Mouse (Mus musculus) testis, adult 2 months (tissue): ENCODE measurements around the gene Trcg1. TPM values are rescaled to one million over a fixed set of nuclear protein-coding genes. Genes with fewer than 3 reads are reported as not detected.

Source experiments
- H3K27ac ChIP-seq: fragments of 200-500 bp; 2 replicates; pipeline ENCODE4 v1.5.1; 2012; ENCODE audit warnings: low read depth, low read length; ENCODE audit not compliant: control insufficient read depth, insufficient read depth
- H3K27me3 ChIP-seq: fragments of 200-500 bp; 2 replicates; pipeline ENCODE4 v1.6.1; 2012; ENCODE audit warnings: mild to moderate bottlenecking, low read length, moderate library complexity; ENCODE audit not compliant: control insufficient read depth, insufficient read depth
- H3K36me3 ChIP-seq: fragments of 200-500 bp; 2 replicates; pipeline ENCODE4 v1.6.1; 2012; ENCODE audit warnings: mild to moderate bottlenecking, low read length; ENCODE audit not compliant: control insufficient read depth, insufficient read depth
- H3K4me1 ChIP-seq: fragments of 200-500 bp; 2 replicates; pipeline ENCODE4 v1.6.1; 2012; ENCODE audit warnings: low read length; ENCODE audit not compliant: control insufficient read depth, insufficient read depth
- H3K4me3 ChIP-seq: fragments of 200-500 bp; 2 replicates; pipeline ENCODE4 v1.5.1; 2012; ENCODE audit warnings: low read depth, mild to moderate bottlenecking, low read length, moderate library complexity, mixed read lengths; ENCODE audit not compliant: control insufficient read depth
- CTCF ChIP-seq: fragments of 200-500 bp; IDR thresholded peaks from 2 replicates; pipeline ENCODE4 v1.5.1; 2012; ENCODE audit warnings: low read depth, mild to moderate bottlenecking, inconsistent platforms, low read length, moderate library complexity; ENCODE audit not compliant: control insufficient read depth, insufficient read depth, insufficient replicate concordance
- POLR2A ChIP-seq: fragments of 200-500 bp; IDR thresholded peaks from 2 replicates; pipeline ENCODE4 v1.6.1; 2012; ENCODE audit warnings: low read depth, mild to moderate bottlenecking, inconsistent platforms, low read length, moderate library complexity; ENCODE audit not compliant: control insufficient read depth
- polyA plus RNA-seq: library from polyadenylated mRNA; depleted of rRNA; stranded (reverse); fragments of >200 nt; gene quantifications from 2 replicates; pipeline ENCODE4 v1.2.3, GENCODE M21; 2012

Gene Trcg1
- polyA plus RNA-seq, 1 experiment = 0.20 TPM

- Histone ChIP-seq H3K36me3 (no peaks in the 10 kb centered on the region), H3K27me3 (no peaks in the 10 kb centered on the region), H3K4me1 (peaks cover 6% of the 10 kb centered on the region), H3K4me3 (no peak overlapping the region), H3K27ac (peak overlapping the region; percentile 59)
- TF ChIP-seq CTCF (no peak), POLR2A (0 out of 2 replicates have a peak, but pooled peaks have one; percentile 21)
Observed at GRCm38 (mm10) chr9:57279441-57279840, 43.1 kb downstream of the Trcg1 start.

GRCm38 (mm10) chr9:57281549-57281948, 45.2 kb downstream of the Trcg1 start:
- Histone ChIP-seq H3K27ac (no peak overlapping the region), H3K4me3 (no peak overlapping the region), H3K27me3 (no peaks in the 10 kb centered on the region), H3K4me1 (peaks cover 6% of the 10 kb centered on the region), H3K36me3 (no peaks in the 10 kb centered on the region)
- no peak for TF ChIP-seq POLR2A
- no peak for TF ChIP-seq CTCF

DNA sequence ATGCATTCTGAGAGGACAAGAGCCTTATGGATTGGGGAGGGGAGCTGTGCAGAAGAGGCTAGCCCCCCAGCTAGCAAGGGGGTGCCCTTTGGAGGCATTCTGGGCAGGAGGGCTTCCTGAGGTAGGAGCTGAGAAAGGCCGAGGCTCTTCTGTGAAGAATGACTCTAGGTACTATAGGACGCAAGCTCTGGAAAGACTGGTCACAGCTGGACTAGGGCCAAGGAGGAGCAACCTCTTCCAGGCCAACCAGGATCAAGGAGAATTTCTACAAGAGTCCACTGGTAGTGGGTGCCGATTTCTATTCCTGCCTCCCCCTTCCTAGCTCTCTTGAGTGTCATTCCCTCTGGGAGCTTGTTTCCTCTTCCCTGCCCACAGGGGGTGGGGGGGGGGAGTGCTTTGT, 46.3 kb downstream of the Trcg1 start:
- no peak overlapping the region for H3K4me3 ChIP-seq
- H3K27me3 ChIP-seq = no peaks in the 10 kb centered on the region
- H3K27ac ChIP-seq = no peak overlapping the region
- no peak for TF ChIP-seq POLR2A
- no peak for TF ChIP-seq CTCF
- H3K36me3 ChIP-seq = no peaks in the 10 kb centered on the region
- H3K4me1 ChIP-seq = peaks cover 6% of the 10 kb centered on the region

DNA sequence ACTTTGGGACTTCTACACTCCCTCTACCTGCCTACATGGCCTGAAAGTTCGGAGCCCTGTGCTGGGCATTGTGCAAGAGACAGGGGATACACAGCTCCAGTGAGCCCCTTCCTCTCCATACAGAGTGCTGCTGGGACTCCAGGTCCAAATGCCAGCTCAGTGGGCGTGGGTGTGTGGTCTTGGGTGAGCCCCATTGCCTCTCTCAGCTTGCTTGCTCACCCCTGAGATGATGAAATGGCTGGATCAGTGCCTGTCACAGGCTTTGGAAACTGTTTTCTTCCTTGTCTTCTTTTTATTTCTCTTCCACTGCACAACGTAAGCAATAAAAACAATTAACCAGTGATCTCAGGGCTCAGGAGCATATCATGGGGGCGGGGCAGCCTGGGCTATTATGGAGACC, 47.0 kb downstream of the Trcg1 start:
- Histone ChIP-seq H3K27ac (no peak overlapping the region), H3K4me3 (no peak overlapping the region), H3K36me3 (no peaks in the 10 kb centered on the region), H3K27me3 (no peaks in the 10 kb centered on the region), H3K4me1 (peaks cover 6% of the 10 kb centered on the region)
- TF ChIP-seq POLR2A (no peak), CTCF (no peak)

GRCm38 (mm10) chr9:57287183-57287582, 50.8 kb downstream of the Trcg1 start:
- Histone ChIP-seq H3K27me3 (no peaks in the 10 kb centered on the region), H3K4me3 (peak overlapping the region; percentile 28; the same call in 1 of the 2 replicates), H3K27ac (no peak overlapping the region), H3K36me3 (no peaks in the 10 kb centered on the region), H3K4me1 (no peaks in the 10 kb centered on the region; the same call in 1 of the 2 replicates)
- TF ChIP-seq POLR2A = no peak
- TF ChIP-seq CTCF = no peak

DNA sequence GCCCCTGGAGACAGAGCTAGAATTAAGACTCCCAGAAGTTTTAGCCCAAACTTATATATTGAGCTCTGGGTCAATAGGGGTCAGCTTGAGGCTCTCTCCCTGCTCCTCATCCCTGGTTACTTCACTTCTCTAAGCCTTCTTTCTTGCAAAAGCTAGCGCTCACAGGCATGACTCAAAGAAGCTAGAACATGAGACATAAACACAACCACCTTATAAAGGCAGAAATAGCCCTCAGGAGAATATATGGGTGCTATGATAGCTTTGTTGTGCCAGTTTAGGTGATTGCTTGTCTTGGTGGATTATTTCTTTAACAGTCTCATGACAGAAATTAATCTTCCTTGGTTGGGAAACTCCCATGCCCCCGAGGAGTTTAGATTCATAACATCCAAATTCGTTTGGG, 58.5 kb downstream of the Trcg1 start:
- H3K27ac ChIP-seq = no peak overlapping the region
- peaks cover 8% of the 10 kb centered on the region; the same call in 1 of the 2 replicates for H3K4me1 ChIP-seq
- no peak overlapping the region for H3K4me3 ChIP-seq
- H3K36me3 ChIP-seq = no peaks in the 10 kb centered on the region
- no peak for TF ChIP-seq CTCF
- no peaks in the 10 kb centered on the region for H3K27me3 ChIP-seq

DNA sequence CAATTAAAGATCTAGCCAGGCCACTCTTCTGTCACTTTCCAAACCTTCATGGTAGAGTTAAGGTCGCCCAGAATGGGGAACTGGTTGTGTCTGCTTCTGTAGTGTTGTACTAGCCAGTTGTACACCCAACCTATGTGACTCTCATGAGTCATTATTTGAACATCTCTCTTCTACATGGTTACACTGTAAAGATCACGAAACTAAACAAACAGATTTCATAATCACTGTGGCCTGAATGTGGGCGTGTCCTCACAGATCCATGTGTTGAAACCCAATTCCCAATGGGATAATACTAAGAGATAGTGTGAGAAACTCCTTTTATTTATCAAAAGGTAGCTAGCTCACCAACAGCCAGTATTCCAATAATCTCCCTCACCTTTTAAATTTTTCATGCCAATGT, 59.3 kb downstream of the Trcg1 start:
- Histone ChIP-seq H3K27me3 (no peaks in the 10 kb centered on the region), H3K36me3 (no peaks in the 10 kb centered on the region), H3K4me1 (peaks cover 8% of the 10 kb centered on the region; the same call in 1 of the 2 replicates), H3K4me3 (no peak overlapping the region), H3K27ac (no peak overlapping the region)
- no peak for TF ChIP-seq CTCF
- no peak for TF ChIP-seq POLR2A

GRCm38 (mm10) chr9:57296277-57296676, 59.9 kb downstream of the Trcg1 start:
- no peaks in the 10 kb centered on the region for H3K36me3 ChIP-seq
- H3K27me3 ChIP-seq = no peaks in the 10 kb centered on the region
- no peak for TF ChIP-seq POLR2A
- no peak for TF ChIP-seq CTCF
- no peak overlapping the region for H3K4me3 ChIP-seq
- H3K4me1 ChIP-seq = peaks cover 8% of the 10 kb centered on the region; the same call in 1 of the 2 replicates
- no peak overlapping the region for H3K27ac ChIP-seq
